Mouse (Mus musculus) G1E (cell line): ENCODE results near the gene Tob2.

Source experiments
- CTCF ChIP-seq: IDR thresholded peaks from 2 replicates; pipeline ENCODE4 v1.5.1; 2012; ENCODE audit warnings: low read depth, low read length, inconsistent platforms, mixed read lengths
- GATA1 ChIP-seq: IDR thresholded peaks from 2 replicates; pipeline ENCODE4 v1.6.1; 2012; ENCODE audit warnings: borderline replicate concordance, low read length, inconsistent platforms, mixed read lengths

- TF ChIP-seq CTCF: no peak
- no peak for TF ChIP-seq GATA1
Observed at GRCm38 (mm10) chr15:81852411-81853000, 6.1 kb downstream of the Tob2 start.
